Mouse (Mus musculus) brain, embryonic 14.5 days (tissue): ENCODE measurements at regions not wholly inside any gene's neighbourhood (a gene's known extent, or its start where the extent isn't known, plus 50 kb on each side); places are given as distances from the start of the nearest gene placed in this dataset.

ENCODE experiments used
- CTCF ChIP-seq: fragments of 200-500 bp; IDR thresholded peaks from 2 replicates; pipeline ENCODE4 v1.5.1; 2012; ENCODE audit warnings: inconsistent platforms, mild to moderate bottlenecking, moderate library complexity, borderline replicate concordance; ENCODE audit not compliant: insufficient read depth, insufficient read length; ENCODE audit errors: extremely low read depth
- POLR2A ChIP-seq: fragments of 200-500 bp; IDR thresholded peaks from 2 replicates; pipeline ENCODE4 v1.6.1; 2012; ENCODE audit warnings: mild to moderate bottlenecking, inconsistent platforms, borderline replicate concordance; ENCODE audit not compliant: poor library complexity, insufficient read depth, insufficient read length, severe bottlenecking; ENCODE audit errors: extremely low read depth

DNA sequence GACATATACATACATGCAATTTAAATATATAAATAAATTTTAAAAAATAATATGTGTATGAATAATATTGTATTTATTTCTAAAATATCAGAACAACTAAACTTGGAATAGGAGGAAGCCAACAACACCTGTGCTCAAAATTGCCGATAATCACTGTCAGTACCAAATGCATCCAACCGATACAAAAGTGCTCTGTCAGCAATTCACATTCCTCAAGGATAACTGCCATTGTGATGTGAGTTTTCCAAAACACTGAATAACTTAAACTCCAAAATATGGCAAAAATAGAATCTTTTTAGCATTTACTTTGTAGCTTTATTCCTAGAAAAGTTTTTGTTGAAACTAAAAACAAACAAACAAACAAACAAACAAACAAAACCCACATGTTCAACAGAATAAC is 279.4 kb downstream of the Actr3 start:
- TF ChIP-seq POLR2A (no peak), CTCF (no peak)
